Mouse (Mus musculus): Measurements from ENCODE around the gene Csrp1. TPM values are rescaled to one million over a fixed set of nuclear protein-coding genes. Genes with fewer than 3 reads are reported as not detected.

Csrp1 gene
- polyA plus RNA-seq, 1 experiment from 2014 or later = 285 TPM

DNA sequence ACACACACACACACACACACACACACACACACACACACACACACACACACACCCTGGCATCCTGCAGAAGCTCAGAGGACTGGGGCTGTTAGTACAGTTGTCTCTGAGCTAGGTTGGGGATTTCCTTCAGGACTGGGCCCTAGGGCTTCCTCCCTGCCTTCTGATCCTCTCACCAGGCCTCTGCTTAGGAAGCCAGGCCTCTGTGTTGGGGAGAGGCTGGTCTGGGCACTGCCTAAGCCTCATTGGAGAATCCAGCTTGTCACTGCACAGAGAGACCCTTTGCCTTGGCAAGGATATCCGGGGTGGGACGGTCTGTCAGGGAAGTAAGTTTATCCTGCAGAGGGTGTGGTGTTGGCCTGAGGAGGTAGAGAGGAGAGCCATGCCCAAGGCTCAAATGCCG lies 10.4 kb downstream of the Csrp1 start:
- H3K9ac ChIP-seq (ENCODE audit: low read depth, low read length) = peak overlapping the region; percentile 45
- peaks cover 14% of the 10 kb centered on the region; the same call in 1 of the 2 replicates for H3K4me1 ChIP-seq (replicated peaks; ENCODE audit: control insufficient read depth, insufficient read depth, low read length)
- no peak for TF ChIP-seq CTCF (IDR thresholded peaks at IDR 0.05; ENCODE audit: low read depth)
- peak overlapping the region; percentile 74 for H3K4me2 ChIP-seq (replicated peaks; ENCODE audit: low read depth)
- H3K27me3 ChIP-seq (replicated peaks; ENCODE audit: control insufficient read depth, insufficient read depth, low read length) = no peaks in the 10 kb centered on the region
- 15% methylated on average over 3 of the region's 3 CpGs for WGBS
- peak overlapping the region; percentile 68 for H3K4me3 ChIP-seq (ENCODE audit: low read depth, low read length)
- H3K36me3 ChIP-seq (ENCODE audit: control insufficient read depth, insufficient read depth) = 0 out of 2 replicates have a peak, but pooled peaks cover under 1% of the 10 kb centered on the region
- no peaks in the 10 kb centered on the region for H3K9me3 ChIP-seq (ENCODE audit: control insufficient read depth)
- ATAC-seq = no peak
- peak overlapping the region; percentile 75 for H3K27ac ChIP-seq (ENCODE audit: low read depth, low read length)

DNA sequence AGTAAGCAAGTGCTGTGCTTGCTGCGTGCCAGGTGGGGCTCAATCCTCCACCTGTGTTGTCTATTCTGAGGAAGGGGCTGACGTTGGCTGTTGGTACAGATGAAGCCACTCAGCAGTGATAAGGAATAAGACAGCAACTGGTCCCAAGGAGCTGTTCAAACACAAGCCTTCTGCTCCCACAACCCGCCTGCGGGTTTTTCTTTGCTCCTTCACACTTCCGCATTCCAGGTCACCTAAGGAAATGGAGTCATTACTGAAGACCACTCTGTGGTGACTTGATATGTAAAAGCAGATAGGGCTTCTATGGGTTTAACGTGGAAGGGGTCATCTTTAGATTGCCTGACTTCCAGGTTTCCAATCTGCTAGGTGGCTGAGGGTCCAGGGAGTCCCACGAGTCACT lies 11.5 kb downstream of the Csrp1 start:
- peak overlapping the region; percentile 74 for H3K4me2 ChIP-seq (replicated peaks; ENCODE audit: low read depth)
- H3K9ac ChIP-seq (ENCODE audit: low read depth, low read length) = peak overlapping the region; percentile 40; the same call in 1 of the 2 replicates
- H3K27ac ChIP-seq (ENCODE audit: low read depth, low read length) = peak overlapping the region; percentile 75
- TF ChIP-seq CTCF (IDR thresholded peaks at IDR 0.05; ENCODE audit: low read depth) = no peak
- 22% methylated on average over 7 of the region's 7 CpGs for WGBS
- no peaks in the 10 kb centered on the region for H3K9me3 ChIP-seq (ENCODE audit: control insufficient read depth)
- H3K4me1 ChIP-seq (replicated peaks; ENCODE audit: control insufficient read depth, insufficient read depth, low read length) = peaks cover 14% of the 10 kb centered on the region; the same call in 1 of the 2 replicates
- no peaks in the 10 kb centered on the region for H3K27me3 ChIP-seq (replicated peaks; ENCODE audit: control insufficient read depth, insufficient read depth, low read length)
- no peak for ATAC-seq
- peak overlapping the region; percentile 68; the same call in 1 of the 2 replicates for H3K4me3 ChIP-seq (ENCODE audit: low read depth, low read length)
- H3K36me3 ChIP-seq (ENCODE audit: control insufficient read depth, insufficient read depth) = peaks cover 5% of the 10 kb centered on the region; the same call in 1 of the 2 replicates

DNA sequence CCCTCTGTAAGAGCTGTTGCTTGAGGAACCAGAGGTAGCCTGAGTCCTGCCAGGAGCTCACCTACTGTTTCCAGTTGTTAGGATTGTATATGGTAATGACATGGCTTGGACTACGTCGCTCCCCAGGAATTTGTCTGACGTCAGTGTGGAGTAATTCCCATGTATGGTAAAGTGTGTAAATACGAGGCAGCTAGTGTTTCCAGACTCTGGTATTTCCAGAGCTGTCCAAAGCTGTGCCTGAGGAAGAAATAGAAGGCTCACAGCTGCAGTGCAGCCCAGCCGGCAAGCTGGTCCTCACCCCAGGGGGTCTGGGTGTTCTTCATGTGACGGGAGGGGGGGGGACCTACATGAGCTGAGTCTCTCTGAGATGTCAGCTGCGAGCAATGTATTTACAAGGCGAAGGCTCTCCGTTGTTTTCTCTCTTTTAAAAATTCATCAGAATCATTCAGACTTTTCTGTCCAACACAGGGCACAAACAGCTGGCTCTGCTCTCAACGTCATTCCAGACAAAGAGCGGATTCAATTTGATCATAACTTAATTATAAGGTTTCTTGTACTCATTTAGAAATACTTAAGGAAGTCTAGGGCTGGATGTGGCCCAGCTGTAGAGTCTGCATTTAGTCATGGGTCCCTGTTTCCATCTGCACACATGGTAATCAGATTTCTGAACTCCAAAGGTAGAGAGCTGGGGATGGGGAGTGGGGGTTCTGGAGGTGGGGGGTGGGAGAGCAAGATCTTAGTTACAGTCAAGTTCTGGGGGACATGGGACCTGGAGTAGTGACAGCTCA lies 12.2 kb downstream of the Csrp1 start:
- no peak for TF ChIP-seq CTCF (IDR thresholded peaks at IDR 0.05; ENCODE audit: low read depth)
- ATAC-seq = peak; percentile 71
- Histone ChIP-seq H3K27ac (ENCODE audit: low read depth, low read length) (peak overlapping the region; percentile 75), H3K4me3 (ENCODE audit: low read depth, low read length) (no peak overlapping the region), H3K4me1 (replicated peaks; ENCODE audit: control insufficient read depth, insufficient read depth, low read length) (peaks cover 14% of the 10 kb centered on the region; the same call in 1 of the 2 replicates), H3K27me3 (replicated peaks; ENCODE audit: control insufficient read depth, insufficient read depth, low read length) (no peaks in the 10 kb centered on the region), H3K9me3 (ENCODE audit: control insufficient read depth) (no peaks in the 10 kb centered on the region), H3K36me3 (ENCODE audit: control insufficient read depth, insufficient read depth) (peaks cover 5% of the 10 kb centered on the region; the same call in 1 of the 2 replicates), H3K9ac (ENCODE audit: low read depth, low read length) (no peak overlapping the region), H3K4me2 (replicated peaks; ENCODE audit: low read depth) (peak overlapping the region; percentile 74)
- WGBS = 38% methylated on average over 11 of the region's 11 CpGs

DNA sequence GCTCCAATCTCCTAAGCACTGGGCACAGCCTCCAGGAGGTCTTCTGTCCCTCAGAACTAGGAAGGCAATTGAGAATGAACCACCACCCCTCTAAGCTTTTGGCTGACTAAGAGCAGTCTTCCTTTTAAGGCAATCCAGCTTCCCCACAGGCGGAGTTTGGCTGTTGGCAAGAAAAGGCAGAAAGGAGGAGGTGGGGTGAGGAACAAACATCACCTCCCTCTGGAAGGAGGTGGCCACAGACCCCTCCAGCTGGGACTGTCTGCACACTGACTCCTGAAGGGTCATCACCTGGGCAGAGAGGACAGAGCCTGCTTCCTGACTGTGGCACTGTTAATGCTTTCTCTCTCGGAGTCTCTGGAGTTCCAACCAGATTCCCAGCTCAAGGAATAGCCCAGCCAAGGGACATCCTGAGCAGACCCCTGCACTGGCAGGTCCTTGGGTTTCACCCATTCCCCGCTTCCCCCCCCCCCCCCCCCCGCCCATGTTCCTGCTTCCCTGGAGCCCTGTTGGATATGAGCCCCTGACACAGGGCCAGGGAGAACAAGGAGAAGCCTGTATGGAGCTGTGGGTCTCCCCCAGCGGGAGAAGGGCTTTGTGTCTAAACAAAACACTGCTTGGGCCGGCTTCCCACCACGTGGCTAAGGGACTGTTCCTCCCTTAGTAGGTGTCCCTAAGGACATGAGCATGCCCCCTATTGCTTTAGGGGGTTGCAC lies 14.5 kb downstream of the Csrp1 start:
- Histone ChIP-seq H3K27ac (ENCODE audit: low read depth, low read length) (0 out of 2 replicates have a peak overlapping the region, but pooled peaks have one; percentile 21), H3K27me3 (replicated peaks; ENCODE audit: control insufficient read depth, insufficient read depth, low read length) (no peaks in the 10 kb centered on the region), H3K4me3 (ENCODE audit: low read depth, low read length) (no peak overlapping the region), H3K9me3 (ENCODE audit: control insufficient read depth) (no peaks in the 10 kb centered on the region), H3K4me2 (replicated peaks; ENCODE audit: low read depth) (peak overlapping the region; percentile 35), H3K9ac (ENCODE audit: low read depth, low read length) (no peak overlapping the region), H3K4me1 (replicated peaks; ENCODE audit: control insufficient read depth, insufficient read depth, low read length) (peaks cover 14% of the 10 kb centered on the region; the same call in 1 of the 2 replicates), H3K36me3 (ENCODE audit: control insufficient read depth, insufficient read depth) (peaks cover 13% of the 10 kb centered on the region; the same call in 1 of the 2 replicates)
- no peak for ATAC-seq
- 41% methylated on average over 6 of the region's 7 CpGs for WGBS
- TF ChIP-seq CTCF (IDR thresholded peaks at IDR 0.05; ENCODE audit: low read depth) = no peak

DNA sequence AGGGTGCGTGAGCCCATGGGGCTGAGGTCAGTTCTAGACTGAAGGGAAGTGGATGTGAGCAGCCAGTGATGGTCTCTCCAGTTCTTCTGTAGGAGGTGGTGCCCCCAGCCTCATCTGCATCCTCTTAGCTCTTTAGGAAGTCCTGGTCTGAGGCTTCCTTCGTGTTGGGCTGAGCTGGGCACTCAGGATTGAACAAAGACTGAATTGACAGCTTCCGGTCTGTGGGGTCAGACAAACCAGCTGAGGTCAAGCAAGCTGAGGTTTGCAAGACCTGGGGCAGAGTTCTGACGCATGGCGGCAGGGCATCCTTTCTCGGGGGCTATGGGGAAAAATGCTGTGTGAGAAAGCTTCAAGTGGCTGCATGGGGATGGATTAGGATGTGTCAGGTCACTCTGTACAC lies 15.6 kb downstream of the Csrp1 start:
- H3K36me3 ChIP-seq (ENCODE audit: control insufficient read depth, insufficient read depth) = peaks cover 16% of the 10 kb centered on the region; the same call in 1 of the 2 replicates
- no peaks in the 10 kb centered on the region for H3K27me3 ChIP-seq (replicated peaks; ENCODE audit: control insufficient read depth, insufficient read depth, low read length)
- no peak overlapping the region for H3K4me3 ChIP-seq (ENCODE audit: low read depth, low read length)
- WGBS = 62% methylated on average over 6 of the region's 6 CpGs
- ATAC-seq = no peak
- H3K4me2 ChIP-seq (replicated peaks; ENCODE audit: low read depth) = peak overlapping the region; percentile 35
- no peak for TF ChIP-seq CTCF (IDR thresholded peaks at IDR 0.05; ENCODE audit: low read depth)
- H3K9ac ChIP-seq (ENCODE audit: low read depth, low read length) = no peak overlapping the region
- H3K4me1 ChIP-seq (replicated peaks; ENCODE audit: control insufficient read depth, insufficient read depth, low read length) = peaks cover 14% of the 10 kb centered on the region; the same call in 1 of the 2 replicates
- H3K27ac ChIP-seq (ENCODE audit: low read depth, low read length) = no peak overlapping the region
- H3K9me3 ChIP-seq (ENCODE audit: control insufficient read depth) = no peaks in the 10 kb centered on the region

DNA sequence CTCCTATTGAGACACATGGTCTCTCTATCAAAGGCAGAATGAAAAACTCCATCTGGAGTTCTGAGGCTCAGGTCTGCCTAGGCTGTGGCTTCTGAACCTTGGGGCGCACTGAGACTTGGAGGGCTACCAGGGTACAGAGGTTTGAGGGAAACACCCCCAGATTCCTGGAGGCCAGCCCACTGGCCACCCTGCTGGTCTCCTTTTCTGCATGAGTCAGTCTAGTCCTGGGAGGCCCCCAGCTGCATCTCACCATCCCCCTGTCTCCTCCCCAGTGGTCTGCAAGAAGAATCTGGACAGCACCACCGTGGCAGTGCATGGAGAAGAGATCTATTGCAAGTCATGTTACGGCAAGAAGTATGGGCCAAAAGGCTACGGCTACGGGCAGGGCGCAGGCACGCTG lies 25.1 kb downstream of the Csrp1 start:
- TF ChIP-seq CTCF (IDR thresholded peaks at IDR 0.05; ENCODE audit: low read depth) = no peak
- H3K9ac ChIP-seq (ENCODE audit: low read depth, low read length) = no peak overlapping the region
- H3K27ac ChIP-seq (ENCODE audit: low read depth, low read length) = no peak overlapping the region
- H3K4me1 ChIP-seq (replicated peaks; ENCODE audit: control insufficient read depth, insufficient read depth, low read length) = no peaks in the 10 kb centered on the region
- H3K9me3 ChIP-seq (ENCODE audit: control insufficient read depth) = no peaks in the 10 kb centered on the region
- H3K27me3 ChIP-seq (replicated peaks; ENCODE audit: control insufficient read depth, insufficient read depth, low read length) = no peaks in the 10 kb centered on the region
- no peak overlapping the region for H3K4me3 ChIP-seq (ENCODE audit: low read depth, low read length)
- H3K36me3 ChIP-seq (ENCODE audit: control insufficient read depth, insufficient read depth) = peaks cover 56% of the 10 kb centered on the region
- no peak overlapping the region for H3K4me2 ChIP-seq (replicated peaks; ENCODE audit: low read depth)
- WGBS = 82% methylated on average over 7 of the region's 7 CpGs
- no peak for ATAC-seq

Measured in intestine, postnatal 0 days (tissue).